Mouse (Mus musculus) frontal cortex, postnatal 10 days (tissue): Measurements from ENCODE around the gene Vmn2r95.
"Not testable (repeated sequence)": the region's sequence is repeated elsewhere in the genome, so short reads cannot be mapped to it uniquely, and the experiment has no call there.

Experiments used
- DNase-seq, 2 experiments: peaks; one replicate each; pipeline ENCODE4 v3.0.0; 2022; ENCODE audit warnings: low spot score in 2 of 2, mixed read lengths in 1 of 2

The Vmn2r95 gene

GRCm38 (mm10) chr17:18423778-18424177 is at the start of gene Vmn2r95:
Gene Vmn2r95, plus strand, starts transcription at chr17:18424078.
- no peak for DNase-seq

- no peak for DNase-seq
Measured at GRCm38 (mm10) chr17:18455619-18456140, 31.8 kb downstream of the Vmn2r95 start.

GRCm38 (mm10) chr17:18458126-18458634 is 34.3 kb downstream of the Vmn2r95 start:
- not testable (repeated sequence) for DNase-seq

- no peak for DNase-seq
Measured at GRCm38 (mm10) chr17:18462695-18463094, 38.8 kb downstream of the Vmn2r95 start.

- no peak for DNase-seq
Measured at GRCm38 (mm10) chr17:18479885-18480284, 56.0 kb downstream of the Vmn2r95 start.
